Mouse (Mus musculus): Measurements from ENCODE around the gene Tmem30a.

Tmem30a gene

DNA sequence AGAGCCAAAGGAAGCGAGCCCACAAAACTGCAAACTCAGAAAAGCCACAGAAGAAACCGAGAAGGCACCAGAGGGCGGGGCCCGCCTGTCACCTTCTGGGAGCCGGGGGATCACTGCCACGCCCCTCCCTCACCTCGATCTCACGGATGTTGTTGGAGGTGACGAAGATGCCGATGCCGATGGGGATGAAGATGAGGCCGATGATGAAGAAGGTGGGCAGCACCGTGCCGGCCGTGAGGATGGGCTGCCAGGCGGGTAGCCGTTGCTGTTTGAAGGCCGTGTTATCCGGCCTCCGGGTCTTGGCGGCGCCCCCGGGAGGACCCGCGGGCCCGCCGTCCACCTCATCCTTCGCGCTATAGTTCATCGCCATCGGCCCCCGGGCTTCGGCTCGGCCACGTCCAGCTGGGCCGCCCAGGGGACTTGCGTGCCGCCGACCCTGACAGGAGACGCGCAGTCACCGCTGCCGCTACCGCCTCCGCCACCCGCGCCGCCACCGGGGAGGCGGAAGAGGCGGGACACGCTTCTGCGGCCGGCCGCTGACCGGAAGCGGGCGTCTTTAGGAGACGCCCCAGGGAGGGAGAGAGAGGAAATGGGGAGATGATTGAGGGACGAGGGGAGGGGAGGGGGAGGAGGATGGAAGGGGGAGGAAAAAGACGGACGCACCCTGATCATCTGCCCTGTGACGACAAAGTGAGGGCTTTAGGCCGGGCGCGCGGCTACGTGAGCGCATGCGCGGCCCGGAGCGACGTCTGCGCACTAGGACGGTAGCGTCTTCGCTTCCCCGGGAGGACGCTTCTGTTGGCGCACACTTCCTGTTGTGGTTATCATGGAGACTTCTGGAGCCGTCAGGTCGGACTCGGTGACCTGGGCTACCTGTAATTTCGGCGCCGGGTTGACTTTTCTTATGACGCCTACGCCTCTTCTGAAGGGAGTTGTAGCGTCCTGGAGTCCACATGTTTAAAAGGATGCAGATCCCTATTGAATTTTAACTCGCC lies at the start of gene Tmem30a:
TSS of gene Tmem30a (minus strand) at position 667 of the 995 bp plus-strand sequence.
- peak; percentile 95 for DNase-seq (ENCODE audit: extremely low spot score)

DNA sequence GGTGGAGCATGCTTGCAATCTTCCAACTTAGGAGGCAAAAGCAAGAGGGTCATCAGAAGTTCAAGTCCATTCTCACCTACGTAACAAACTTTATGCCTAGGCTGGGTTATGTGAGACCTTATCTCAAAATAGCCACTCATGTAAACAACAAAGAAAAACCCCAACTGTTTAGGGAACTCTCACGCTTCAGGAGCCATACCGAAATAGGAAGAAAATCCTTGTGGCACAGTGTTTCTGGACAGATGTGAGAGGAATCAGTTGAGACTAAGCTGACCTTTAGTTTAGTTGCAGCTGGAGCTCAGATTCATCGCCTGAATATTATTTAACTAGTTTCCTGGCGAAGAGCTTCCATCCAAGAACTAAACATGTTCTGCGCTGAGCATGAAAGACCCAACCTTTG lies 49.3 kb upstream of the Tmem30a start:
- DNase-seq (ENCODE audit: extremely low spot score) = no peak

DNA sequence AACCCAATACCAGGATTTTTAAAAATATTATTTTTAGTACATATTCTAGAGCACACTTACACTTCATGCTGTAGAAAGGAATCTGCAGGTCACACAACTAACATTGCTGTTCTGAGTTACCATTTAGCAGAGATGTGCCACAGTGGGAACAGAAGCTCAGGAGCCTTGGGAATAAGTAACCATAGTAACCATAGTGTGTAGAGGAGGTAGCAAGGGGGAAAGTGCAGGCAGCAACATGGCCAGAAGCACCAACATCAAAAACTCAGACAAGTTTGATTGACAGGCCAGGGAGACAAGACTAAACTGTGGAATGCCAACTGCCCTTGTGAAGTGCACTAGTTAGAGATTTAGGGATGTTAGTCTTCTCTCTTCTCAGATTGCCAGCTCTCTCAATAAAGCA lies 48.7 kb upstream of the Tmem30a start:
- no peak for DNase-seq (ENCODE audit: extremely low spot score)

DNA sequence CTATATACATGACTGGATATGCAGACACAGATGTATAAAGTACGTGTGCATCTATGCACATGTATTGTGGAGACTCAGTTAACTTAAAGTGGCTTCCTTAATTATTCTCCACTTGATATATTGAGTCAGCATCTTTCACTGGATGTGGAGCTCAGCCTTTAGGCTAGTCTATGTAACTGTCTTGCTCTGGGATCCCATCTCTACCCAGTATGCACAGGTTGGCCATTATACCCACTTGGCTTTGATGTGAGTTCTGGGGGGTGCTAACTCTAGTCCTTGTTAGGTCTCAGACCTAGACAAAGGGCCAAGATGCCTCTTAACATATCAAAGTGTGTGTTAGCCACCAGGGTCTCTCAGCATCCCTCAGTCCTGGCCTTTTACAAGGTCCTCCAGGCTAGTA lies 38.0 kb upstream of the Tmem30a start:
- no peak for DNase-seq (ENCODE audit: extremely low spot score)

DNA sequence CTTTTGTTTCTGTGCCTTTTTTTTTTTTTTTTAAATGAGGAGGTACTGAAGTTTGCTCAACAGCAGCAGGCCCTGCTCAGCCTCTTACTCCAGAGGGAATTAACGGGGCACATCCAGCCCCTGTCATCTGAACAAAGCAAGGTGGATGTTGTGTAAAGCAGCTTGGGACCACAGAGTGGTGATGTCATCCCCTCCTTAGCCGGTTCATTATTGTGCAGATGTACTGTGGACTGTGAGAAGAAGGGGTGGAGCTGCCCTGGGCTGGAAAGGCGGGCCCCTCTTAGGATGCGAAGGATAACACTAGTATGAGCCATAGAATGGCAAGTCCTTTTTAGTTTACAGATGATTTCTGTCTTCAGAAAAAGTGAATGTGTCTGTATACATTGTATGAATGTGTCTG lies 37.6 kb upstream of the Tmem30a start:
- no peak for DNase-seq (ENCODE audit: extremely low spot score)

DNA sequence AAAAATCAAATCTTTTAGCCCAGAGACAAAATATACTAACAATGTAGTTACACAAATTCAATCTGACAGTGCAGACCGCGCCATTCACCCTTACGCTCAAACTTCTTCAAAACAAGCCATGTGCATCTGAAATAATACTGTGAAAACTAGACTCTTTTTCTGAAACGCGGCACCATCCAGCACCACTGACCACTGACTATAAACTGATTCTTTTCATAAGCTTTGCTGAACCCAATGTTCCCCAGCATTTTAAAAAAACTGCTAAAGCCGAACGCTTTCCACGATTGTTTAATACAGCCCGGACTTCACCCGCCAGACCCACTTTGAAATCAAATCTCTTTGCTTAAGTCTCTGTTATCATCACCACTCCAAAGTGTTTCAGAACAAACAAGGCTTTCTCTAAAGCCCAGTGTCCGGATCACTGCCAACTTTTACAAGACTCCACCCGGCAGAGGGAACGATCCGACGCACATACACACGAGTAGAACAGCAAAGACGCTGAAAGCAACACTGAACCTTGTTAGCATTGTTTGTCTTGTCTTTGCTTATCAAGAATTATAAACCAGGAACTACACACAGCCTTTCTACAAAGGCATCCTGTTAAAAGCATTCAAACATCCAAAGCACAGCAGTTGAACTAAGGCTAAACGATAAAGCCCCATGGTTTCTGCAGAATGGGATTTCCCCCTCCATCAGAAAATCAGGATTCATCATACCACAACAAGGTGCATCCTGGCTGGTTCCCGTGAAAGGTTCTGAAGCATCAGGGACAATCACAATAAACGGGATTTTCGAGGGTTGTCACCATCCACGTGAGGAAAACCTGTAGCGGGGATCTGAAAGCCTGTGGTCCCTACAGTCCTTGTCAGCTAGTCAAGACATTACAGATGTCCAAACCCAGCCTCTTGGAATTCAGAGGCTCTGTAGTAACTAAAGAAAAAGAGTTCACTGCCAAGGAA lies 36.8 kb upstream of the Tmem30a start:
- DNase-seq (ENCODE audit: extremely low spot score) = no peak

DNA sequence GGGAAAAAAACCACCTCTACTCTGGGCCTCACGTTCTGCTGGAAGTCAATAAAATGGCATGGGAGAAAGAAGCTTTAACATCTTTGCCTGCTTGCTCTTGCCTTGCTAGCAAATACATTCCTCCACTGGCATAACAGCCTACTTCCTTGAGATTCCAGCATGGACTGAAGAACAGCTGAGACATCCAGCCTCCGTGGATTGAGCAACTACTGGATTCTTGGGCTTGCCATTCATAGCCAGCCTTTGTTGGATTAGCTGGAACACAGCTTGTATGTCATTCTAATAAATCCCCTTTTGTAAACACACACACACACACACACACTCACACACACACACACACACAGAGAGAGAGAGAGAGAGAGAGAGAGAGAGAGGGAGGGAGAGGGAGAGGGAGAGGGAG lies 33.8 kb upstream of the Tmem30a start:
- DNase-seq (ENCODE audit: extremely low spot score) = no peak

DNA sequence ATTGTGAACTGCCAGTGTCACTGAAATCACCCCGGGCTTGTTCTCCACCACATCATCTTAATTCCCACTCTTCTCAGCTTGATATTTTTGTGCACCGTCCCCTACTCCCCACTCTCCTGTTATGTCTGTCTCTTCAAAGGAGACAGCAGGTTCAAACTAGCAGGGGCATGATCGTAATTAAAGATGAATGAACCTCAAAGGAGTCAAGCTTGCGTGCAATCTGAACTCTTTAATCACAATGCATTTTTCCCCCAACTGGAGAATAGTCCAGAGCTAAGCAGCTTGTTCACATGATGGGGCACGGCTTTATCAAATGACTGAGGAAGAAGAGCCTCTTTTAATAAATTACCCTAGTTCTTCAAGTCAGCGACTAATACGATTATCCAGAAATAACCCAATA lies 32.2 kb upstream of the Tmem30a start:
- no peak for DNase-seq (ENCODE audit: extremely low spot score)

DNA sequence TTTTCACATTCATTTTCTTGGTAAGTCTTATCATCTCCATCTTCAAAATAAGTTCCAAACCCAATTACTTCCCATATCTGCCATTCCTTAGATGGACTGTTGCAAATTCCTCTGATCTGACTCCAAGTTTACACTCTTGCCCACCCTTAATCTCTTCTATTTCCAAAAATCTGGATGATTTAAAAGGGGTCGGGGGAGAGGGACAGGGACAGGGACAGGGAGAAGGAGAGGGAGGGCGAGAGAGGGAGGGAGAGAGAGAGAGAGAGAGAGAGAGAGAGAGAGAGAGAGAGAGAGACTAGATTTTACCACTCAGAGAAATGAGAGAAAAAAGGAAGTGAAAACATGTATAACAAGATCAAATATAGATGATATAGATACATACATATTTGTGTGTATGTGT lies 30.5 kb upstream of the Tmem30a start:
- no peak for DNase-seq (ENCODE audit: extremely low spot score)

DNA sequence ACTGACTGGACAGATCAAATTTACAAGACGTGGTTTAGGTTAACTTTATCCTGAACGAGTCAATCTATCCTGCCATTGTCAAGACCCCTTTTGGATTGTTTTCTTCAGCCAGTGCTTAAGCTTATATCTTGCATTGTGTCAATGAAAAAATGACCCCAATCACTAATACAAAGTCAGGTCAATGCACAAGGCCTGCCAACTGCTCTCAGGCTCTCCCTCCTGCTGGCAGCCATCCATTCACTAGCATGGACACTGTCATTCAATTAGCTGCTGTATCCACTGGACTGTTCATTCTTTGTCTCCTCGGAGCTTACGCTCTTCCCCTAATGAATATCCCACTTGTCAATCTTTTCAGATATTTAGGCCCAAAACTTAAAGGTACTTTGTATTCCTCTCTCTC lies 30.1 kb upstream of the Tmem30a start:
- peak; percentile 56 for DNase-seq (ENCODE audit: extremely low spot score)

DNA sequence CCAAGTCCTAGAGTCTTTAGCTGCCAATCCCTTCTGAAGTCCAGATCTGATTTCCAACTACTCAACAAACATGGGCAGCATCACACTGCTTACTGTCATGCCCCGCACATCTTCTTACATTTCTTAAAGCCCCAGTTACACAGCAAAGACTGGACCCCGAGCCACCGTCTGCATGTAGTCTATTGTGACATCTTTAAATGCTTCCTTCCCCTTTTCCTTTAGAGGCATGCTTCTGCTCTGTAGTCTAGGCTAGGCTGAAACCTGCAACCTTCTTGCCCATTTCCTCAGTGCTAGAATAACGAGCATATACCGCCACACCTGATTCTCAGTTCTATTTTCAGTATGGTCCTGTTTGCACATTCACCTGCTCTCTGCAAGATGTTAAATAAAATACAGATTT lies 23.2 kb upstream of the Tmem30a start:
- no peak for DNase-seq (ENCODE audit: extremely low spot score)

DNA sequence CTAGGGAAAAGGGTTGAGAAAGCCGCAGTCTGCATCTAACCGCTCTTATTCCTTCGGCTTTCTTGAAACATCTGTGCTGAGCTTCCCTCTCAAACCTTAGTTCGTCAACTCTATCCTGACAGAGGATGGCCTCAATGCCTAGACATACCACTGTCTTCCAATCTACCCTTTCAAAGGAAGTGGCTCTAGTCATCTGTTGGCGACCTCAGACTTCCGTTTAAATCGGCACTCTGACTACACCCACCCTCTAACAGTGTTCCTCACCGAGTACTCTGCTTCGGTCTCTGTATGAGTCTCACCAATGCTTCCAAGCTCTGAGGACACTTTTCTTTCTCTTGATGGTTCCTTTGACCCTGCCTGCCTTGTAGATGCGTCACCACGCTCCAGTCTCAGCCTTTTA lies 22.7 kb upstream of the Tmem30a start:
- no peak for DNase-seq (ENCODE audit: extremely low spot score)

DNA sequence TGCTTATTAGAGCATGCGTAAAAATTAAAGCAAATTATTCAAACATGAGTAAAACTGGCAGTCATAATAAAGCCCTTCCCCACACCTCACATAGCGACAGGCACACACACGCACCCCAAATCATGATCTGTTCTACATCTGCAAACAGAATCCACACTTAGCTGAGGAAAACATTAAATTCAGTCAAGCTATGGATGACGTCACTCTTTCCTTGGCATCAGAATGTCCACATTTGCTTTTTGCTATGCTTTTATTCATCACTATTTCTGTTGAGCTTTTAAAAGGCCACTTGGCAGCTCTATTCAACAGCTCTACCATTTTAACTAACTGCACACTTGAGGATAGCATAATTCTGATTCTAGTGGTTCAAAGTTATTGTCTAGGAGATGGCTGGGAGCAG lies 21.3 kb upstream of the Tmem30a start:
- no peak for DNase-seq (ENCODE audit: extremely low spot score)

DNA sequence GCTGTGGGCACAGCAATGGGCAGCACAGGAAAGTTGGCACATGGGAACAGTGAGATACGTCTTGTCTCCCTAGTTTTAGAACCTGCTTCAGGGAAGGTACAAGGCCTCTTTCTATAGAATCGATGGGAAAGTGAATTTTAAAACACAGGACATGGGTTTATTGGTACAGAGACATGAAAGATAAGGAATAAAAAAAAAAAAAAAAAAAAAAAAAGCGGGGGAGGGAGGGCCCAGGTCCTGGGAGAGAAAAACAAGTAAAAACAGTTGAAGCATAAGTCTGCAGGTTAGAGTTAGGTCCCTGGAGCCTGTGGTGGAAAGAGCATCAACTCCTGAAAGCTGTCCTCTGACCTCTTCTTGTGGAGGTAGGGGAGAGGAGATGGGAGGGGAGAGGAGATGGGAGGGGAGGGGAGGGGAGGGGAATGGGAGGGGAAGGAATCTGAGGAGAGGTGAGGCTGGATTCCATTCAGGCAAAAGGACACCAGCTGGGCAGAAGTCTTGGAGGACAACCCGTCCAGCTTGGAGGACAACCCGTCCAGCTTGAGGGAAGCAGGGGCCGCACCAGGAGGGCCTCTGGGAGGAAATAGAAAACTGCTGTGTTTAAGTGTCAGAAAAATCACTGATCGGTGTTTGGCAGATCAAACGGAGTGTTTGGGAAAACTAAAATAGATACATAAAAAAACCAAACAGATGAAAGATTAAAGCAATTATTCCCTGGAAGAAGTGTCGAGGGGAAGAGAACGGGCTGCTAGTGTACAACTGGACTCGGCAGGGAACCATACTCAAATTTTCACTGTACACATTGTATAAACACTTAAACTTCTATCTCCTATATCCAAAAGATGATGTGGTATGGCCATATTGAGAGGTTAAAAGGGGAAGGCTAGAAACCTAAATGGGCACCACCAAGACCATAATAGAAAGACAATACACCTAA lies 17.9 kb upstream of the Tmem30a start:
- DNase-seq (ENCODE audit: extremely low spot score) = no peak

DNA sequence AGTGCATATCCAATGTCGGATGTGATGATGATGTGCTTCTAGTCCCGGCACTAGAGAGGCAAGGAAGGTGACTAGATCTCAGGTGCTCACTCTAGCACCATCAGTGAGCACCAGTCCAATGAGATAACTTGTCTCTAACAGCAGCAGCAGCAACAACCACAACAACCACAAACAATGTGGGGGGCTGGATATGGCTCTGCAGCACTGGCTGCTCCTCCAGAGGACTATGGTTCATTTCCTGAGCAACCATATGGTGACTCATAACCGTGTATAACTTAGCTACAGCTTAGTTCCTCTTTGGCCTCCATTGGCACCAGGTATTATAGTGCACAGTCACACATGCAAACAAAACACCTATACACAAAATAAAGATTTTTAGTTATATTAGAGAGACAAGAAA lies 17.2 kb upstream of the Tmem30a start:
- DNase-seq (ENCODE audit: extremely low spot score) = no peak

DNA sequence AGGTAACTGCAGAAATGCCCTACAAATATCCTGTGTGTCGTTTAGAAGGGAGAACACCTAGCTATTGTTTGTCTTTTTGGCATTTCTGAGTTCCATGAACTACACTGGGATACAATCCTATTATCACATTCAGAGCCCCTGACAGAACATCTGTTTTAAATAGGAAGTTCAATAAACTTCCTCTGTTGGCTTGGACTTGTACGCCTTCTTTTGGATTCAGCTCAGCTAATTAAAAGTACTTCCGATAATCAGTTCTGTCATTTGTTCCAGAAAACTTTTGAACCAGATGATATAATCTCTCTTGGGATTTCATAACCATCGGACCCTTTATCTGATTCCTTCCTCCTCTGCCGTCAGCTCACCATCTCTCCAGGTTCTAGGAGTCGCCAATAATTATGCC lies 16.1 kb upstream of the Tmem30a start:
- no peak for DNase-seq (ENCODE audit: extremely low spot score)

DNA sequence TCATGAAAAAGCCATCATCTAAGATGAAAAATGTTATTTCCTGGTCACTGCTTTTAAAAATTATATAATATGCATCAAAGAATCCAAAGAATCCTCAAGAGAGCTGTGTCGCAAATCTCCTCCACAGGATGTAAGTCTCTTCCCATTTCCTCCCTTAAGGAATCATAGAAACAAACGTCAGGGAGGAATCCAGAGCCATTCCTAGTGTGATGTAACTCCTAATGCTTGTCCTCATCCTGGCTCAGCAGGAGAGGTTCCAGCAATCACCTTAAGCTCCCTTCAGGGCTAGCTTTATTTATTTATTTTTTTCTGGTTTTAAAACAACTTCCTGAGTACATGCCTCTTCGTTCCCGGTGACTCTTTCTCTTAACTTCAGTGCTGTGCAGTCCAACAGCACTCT lies 13.9 kb upstream of the Tmem30a start:
- DNase-seq (ENCODE audit: extremely low spot score) = no peak

DNA sequence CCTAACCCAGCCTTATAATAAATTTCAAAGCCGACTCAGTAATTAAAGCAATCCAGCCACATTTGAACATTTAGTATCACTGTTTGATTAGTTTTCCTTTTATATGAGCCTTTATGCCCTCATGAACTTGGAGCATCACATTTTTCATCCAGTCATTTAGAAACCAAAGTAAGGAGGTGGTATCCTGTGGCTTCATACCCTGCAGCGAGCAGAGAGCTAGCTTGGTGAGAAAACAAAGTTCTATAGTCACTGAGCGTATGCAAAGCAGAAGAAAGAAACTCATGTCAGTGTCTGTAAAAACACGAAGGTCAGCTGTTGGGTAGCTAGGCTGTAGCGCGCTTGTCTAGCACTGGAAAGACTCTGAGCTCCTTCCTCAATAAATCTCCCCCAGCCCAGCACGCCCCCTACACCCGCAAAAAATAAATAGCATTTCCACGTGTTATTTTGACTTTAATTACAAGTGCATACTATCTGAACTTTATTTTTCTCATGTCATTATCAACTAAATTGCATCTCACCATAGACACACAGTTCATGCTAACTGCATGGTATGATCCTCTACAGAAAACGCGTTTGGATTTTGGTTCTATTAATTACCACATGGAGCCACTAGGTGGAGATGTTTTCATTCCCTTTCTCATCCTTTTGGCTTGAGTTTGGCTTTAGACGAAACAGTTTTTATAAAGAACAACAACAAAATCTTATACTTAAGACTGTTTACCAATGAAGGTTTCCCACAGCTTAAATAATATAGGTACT lies 13.2 kb upstream of the Tmem30a start:
- DNase-seq (ENCODE audit: extremely low spot score) = no peak

DNA sequence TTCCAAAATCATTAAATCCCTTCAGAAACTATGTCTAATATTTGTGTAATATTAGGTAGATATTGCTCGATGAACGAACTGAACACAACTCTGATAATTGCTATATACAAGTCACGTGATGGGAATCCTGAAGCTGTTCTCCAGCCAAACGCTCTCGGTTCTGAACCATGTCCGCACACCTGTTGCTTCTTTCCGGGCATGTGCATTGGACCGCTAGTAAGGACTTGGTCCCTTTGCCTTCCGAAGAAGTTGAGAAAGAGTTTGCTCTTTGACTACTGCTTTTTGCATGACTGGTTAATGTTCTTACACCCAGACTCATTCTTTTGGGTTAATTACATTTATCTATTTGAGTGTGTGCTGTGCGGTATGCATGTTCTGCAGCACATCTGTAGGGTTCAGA lies 12.1 kb upstream of the Tmem30a start:
- DNase-seq (ENCODE audit: extremely low spot score) = no peak

DNA sequence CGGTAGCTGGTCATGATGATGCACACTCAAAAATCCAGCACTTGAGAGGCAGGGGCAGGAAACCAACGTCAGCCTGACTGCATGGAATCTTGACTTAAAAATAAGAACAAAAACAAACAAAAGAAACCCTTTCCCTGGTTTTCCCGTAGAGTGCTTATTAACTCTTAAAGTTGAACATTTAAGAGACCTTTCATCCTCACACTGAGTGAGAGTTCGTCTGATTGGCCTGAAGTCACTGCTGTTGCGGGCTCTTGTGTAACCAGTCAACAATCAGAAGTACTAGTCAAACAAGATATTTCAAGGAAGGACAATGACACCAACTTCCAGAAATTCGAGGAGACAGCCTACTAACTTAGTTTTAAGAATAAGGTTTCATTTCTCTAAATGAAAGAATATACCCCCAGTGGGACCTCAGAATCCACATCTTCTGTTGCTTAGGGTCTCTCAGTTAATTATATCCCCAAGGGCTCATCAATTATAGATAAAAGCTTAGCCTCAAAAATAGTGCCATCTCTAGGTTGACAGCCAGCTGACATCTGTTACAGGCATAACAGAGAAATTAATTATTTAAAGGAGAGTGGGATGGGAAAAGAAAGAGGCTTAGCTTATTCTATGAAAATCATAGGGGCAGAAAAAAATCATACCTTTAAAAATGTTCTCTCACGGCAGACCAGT lies 3.3 kb upstream of the Tmem30a start:
- DNase-seq (ENCODE audit: extremely low spot score) = no peak

Data from embryo, embryonic 9.5 days (tissue).